Mouse (Mus musculus): ENCODE results near the gene Rce1. TPM values are rescaled to one million over a fixed set of nuclear protein-coding genes. Genes with fewer than 3 reads are reported as not detected.

The Rce1 gene
- total and polyA plus RNA-seq, 3 experiments: 32.9 to 52.1 (median 45.3) TPM

DNA sequence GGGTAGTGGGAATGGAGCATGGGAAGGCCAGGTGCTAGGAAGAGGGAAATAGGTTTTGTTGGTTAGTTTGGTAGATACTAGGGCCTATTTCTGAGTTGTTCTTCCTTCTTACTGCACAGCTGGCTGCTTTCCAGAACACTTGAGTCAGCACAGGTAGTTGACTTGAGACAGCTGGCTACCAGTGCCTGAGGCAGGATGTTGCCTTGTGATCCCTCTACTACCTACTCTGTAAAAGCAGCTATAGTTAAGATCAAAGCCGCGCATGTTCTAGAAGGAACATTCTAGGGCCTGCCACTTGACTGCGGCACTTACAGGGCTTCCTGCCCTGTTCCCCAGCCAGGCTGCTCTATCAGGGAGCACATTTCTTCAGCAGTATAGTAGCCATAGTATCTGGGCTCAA is 35.4 kb downstream of the Rce1 start:
- no peak overlapping the region for H3K4me3 ChIP-seq (replicated peaks in 1 of 3; ENCODE audit: low read depth in 2 of 3, low read length in 2 of 3, poor library complexity in 1 of 3)
- H3K9ac ChIP-seq (ENCODE audit: insufficient read depth, low read depth): no peak overlapping the region
- H3K36me3 ChIP-seq (replicated peaks in 1 of 2; ENCODE audit: control insufficient read depth in 1 of 2, insufficient read depth in 1 of 2, low read length in 1 of 2): no peaks in the 10 kb centered on the region
- H3K9me3 ChIP-seq (replicated peaks; ENCODE audit: low read length): no peaks in the 10 kb centered on the region
- no peak for TF ChIP-seq ZC3H11A (IDR thresholded peaks at IDR 0.05; ENCODE audit: low read depth, low read length)
- no peak for TF ChIP-seq MAFK (IDR thresholded peaks at IDR 0.05; ENCODE audit: insufficient replicate concordance, low read length)
- no peak for TF ChIP-seq USF2 (conservative IDR thresholded peaks at IDR 0.05; ENCODE audit: low read depth, low read length)
- TF ChIP-seq E2F4 (IDR thresholded peaks at IDR 0.05; ENCODE audit: insufficient replicate concordance, low read depth, low read length): no peak
- TF ChIP-seq CHD1 (IDR thresholded peaks at IDR 0.05; ENCODE audit: low read depth, low read length): no peak
- no peak for TF ChIP-seq NRF1 (IDR thresholded peaks at IDR 0.05; ENCODE audit: low read depth, low read length)
- TF ChIP-seq ZMIZ1 (IDR thresholded peaks at IDR 0.05; ENCODE audit: low read depth, low read length): no peak
- TF ChIP-seq GABPA (IDR thresholded peaks at IDR 0.05; ENCODE audit: insufficient replicate concordance, low read depth, low read length): no peak
- no peak for TF ChIP-seq ELF1 (IDR thresholded peaks at IDR 0.05; ENCODE audit: low read depth, low read length)
- DNase-seq (ENCODE audit: extremely low read depth): no peak
- H3K79me2 ChIP-seq (replicated peaks; ENCODE audit: control insufficient read depth, extremely low read depth, insufficient read depth, poor library complexity, severe bottlenecking): no peaks in the 10 kb centered on the region
- in situ Hi-C loops (cut with MboI; ENCODE audit: low pct_ligation_motif_present, low pct_unique_long_range_greater_than_20kb, low sequenced_read_pairs) (no loop called here), dilution Hi-C loops (cut with MboI; ENCODE audit: extremely low pct_ligation_motif_present, extremely low pct_unique_long_range_greater_than_20kb, low sequenced_read_pairs) (no loop called here)
- H3K4me1 ChIP-seq (ENCODE audit: control insufficient read depth in 1 of 2, insufficient read depth in 2 of 2): no peaks in the 10 kb centered on the region; a peak in 1 of 4 replicates
- no peak overlapping the region for H3K27ac ChIP-seq (ENCODE audit: insufficient read depth, low read depth)
- no peaks in the 10 kb centered on the region for H3K27me3 ChIP-seq (replicated peaks)
- H3K4me2 ChIP-seq (ENCODE audit: insufficient read depth, low read depth, poor library complexity, severe bottlenecking): no peak overlapping the region

DNA sequence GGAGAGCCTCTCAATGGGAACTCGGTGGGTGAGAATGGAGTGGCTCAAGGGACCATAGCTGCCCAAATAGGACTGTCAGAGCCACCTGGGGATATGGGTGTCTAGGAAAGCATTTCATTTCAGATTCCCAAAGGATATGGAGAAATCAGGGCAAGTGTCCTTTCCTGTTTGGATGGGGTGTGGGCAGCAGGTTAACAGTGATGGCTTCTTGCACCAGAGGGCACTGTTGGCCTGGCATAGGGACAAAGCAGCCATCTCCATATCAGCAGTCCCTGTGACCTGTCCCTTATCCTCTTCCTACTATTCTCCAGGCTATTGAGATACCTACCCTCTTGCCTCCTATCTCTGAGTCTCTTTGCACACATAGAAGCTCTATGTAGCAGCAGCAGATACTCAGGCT is 36.4 kb downstream of the Rce1 start:
- Histone ChIP-seq H3K27me3 (replicated peaks) (no peaks in the 10 kb centered on the region), H3K4me1 (ENCODE audit: control insufficient read depth in 1 of 2, insufficient read depth in 2 of 2) (no peaks in the 10 kb centered on the region; a peak in 1 of 4 replicates), H3K9me3 (replicated peaks; ENCODE audit: low read length) (no peaks in the 10 kb centered on the region), H3K27ac (ENCODE audit: insufficient read depth, low read depth) (no peak overlapping the region), H3K4me3 (replicated peaks in 1 of 3; ENCODE audit: low read depth in 2 of 3, low read length in 2 of 3, poor library complexity in 1 of 3) (no peak overlapping the region), H3K79me2 (replicated peaks; ENCODE audit: control insufficient read depth, extremely low read depth, insufficient read depth, poor library complexity, severe bottlenecking) (no peaks in the 10 kb centered on the region), H3K4me2 (ENCODE audit: insufficient read depth, low read depth, poor library complexity, severe bottlenecking) (no peak overlapping the region), H3K36me3 (replicated peaks in 1 of 2; ENCODE audit: control insufficient read depth in 1 of 2, insufficient read depth in 1 of 2, low read length in 1 of 2) (no peaks in the 10 kb centered on the region), H3K9ac (ENCODE audit: insufficient read depth, low read depth) (no peak overlapping the region)
- no peak for TF ChIP-seq MAZ (IDR thresholded peaks at IDR 0.05; ENCODE audit: low read depth, low read length)
- TF ChIP-seq ETS1 (conservative IDR thresholded peaks at IDR 0.05; ENCODE audit: low read depth, low read length): no peak
- TF ChIP-seq RCOR1 (conservative IDR thresholded peaks at IDR 0.05; ENCODE audit: low read depth, low read length): no peak
- TF ChIP-seq SMC3 (IDR thresholded peaks at IDR 0.05; ENCODE audit: low read depth, low read length): 0 out of 2 replicates have a peak, but pooled peaks have one; percentile 10
- TF ChIP-seq CTCF (conservative IDR thresholded peaks at IDR 0.05 in 1 of 2, IDR thresholded peaks at IDR 0.05 in 1 of 2; ENCODE audit: low read depth in 2 of 2, low read length in 2 of 2): peak in 1 of 2 experiments; percentile 47; a peak in 2 of 4 replicates
- peak; percentile 45 for TF ChIP-seq RAD21 (IDR thresholded peaks at IDR 0.05; ENCODE audit: low read depth, low read length)
- dilution Hi-C loops (cut with MboI; ENCODE audit: extremely low pct_ligation_motif_present, extremely low pct_unique_long_range_greater_than_20kb, low sequenced_read_pairs) (no loop called here), in situ Hi-C loops (cut with MboI; ENCODE audit: low pct_ligation_motif_present, low pct_unique_long_range_greater_than_20kb, low sequenced_read_pairs) (no loop called here)
- no peak for DNase-seq (ENCODE audit: extremely low read depth)
